Mouse (Mus musculus): ENCODE measurements around the gene Sf3a1. TPM values are rescaled to one million over a fixed set of nuclear protein-coding genes. Genes with fewer than 3 reads are reported as not detected.

Gene Sf3a1
- polyA plus RNA-seq, 1 experiment from 2014 or later, result 38.7 TPM

GRCm38 (mm10) chr11:4189182-4189581 lies 29.0 kb downstream of the Sf3a1 start:
- H3K27me3 ChIP-seq (replicated peaks; ENCODE audit: control insufficient read depth, insufficient read depth, low read length), result no peaks in the 10 kb centered on the region
- no peak for ATAC-seq
- no peak overlapping the region for H3K27ac ChIP-seq (ENCODE audit: low read depth, low read length)
- peaks cover 18% of the 10 kb centered on the region for H3K4me1 ChIP-seq (ENCODE audit: control insufficient read depth, insufficient read depth, low read depth, low read length)
- 90% methylated on average over 6 of the region's 6 CpGs for WGBS
- H3K4me3 ChIP-seq (ENCODE audit: low read length), result no peak overlapping the region
- H3K4me2 ChIP-seq (ENCODE audit: low read length), result peak overlapping the region; percentile 12; the same call in 1 of the 2 replicates
- H3K9ac ChIP-seq (ENCODE audit: low read depth, low read length), result no peak overlapping the region
- no peaks in the 10 kb centered on the region for H3K36me3 ChIP-seq (ENCODE audit: control insufficient read depth, insufficient read depth, low read length)
- H3K9me3 ChIP-seq (ENCODE audit: control insufficient read depth, low read length), result no peaks in the 10 kb centered on the region

GRCm38 (mm10) chr11:4190677-4191076 lies 30.5 kb downstream of the Sf3a1 start:
- Histone ChIP-seq H3K4me3 (ENCODE audit: low read length) (no peak overlapping the region), H3K9me3 (ENCODE audit: control insufficient read depth, low read length) (no peaks in the 10 kb centered on the region), H3K27ac (ENCODE audit: low read depth, low read length) (no peak overlapping the region), H3K9ac (ENCODE audit: low read depth, low read length) (no peak overlapping the region), H3K36me3 (ENCODE audit: control insufficient read depth, insufficient read depth, low read length) (no peaks in the 10 kb centered on the region), H3K4me1 (ENCODE audit: control insufficient read depth, insufficient read depth, low read depth, low read length) (peaks cover 18% of the 10 kb centered on the region), H3K27me3 (replicated peaks; ENCODE audit: control insufficient read depth, insufficient read depth, low read length) (no peaks in the 10 kb centered on the region), H3K4me2 (ENCODE audit: low read length) (no peak overlapping the region)
- WGBS, result 69% methylated on average over 3 of the region's 3 CpGs
- no peak for ATAC-seq

GRCm38 (mm10) chr11:4192757-4193156 lies 32.6 kb downstream of the Sf3a1 start:
- WGBS, result 56% methylated on average over 3 of the region's 3 CpGs
- peak; percentile 26; the same call in 1 of the 2 replicates for ATAC-seq

GRCm38 (mm10) chr11:4193420-4193819 lies 33.3 kb downstream of the Sf3a1 start:
- Histone ChIP-seq H3K9ac (ENCODE audit: low read depth, low read length) (no peak overlapping the region), H3K4me1 (ENCODE audit: control insufficient read depth, insufficient read depth, low read depth, low read length) (peaks cover 9% of the 10 kb centered on the region), H3K36me3 (ENCODE audit: control insufficient read depth, insufficient read depth, low read length) (no peaks in the 10 kb centered on the region), H3K4me3 (ENCODE audit: low read length) (no peak overlapping the region), H3K27me3 (replicated peaks; ENCODE audit: control insufficient read depth, insufficient read depth, low read length) (no peaks in the 10 kb centered on the region), H3K27ac (ENCODE audit: low read depth, low read length) (no peak overlapping the region), H3K4me2 (ENCODE audit: low read length) (no peak overlapping the region), H3K9me3 (ENCODE audit: control insufficient read depth, low read length) (no peaks in the 10 kb centered on the region)
- ATAC-seq, result no peak

More at GRCm38 (mm10) chr11:4192757-4193156, 32.6 kb downstream of the Sf3a1 start:
- Histone ChIP-seq H3K36me3 (ENCODE audit: control insufficient read depth, insufficient read depth, low read length) (no peaks in the 10 kb centered on the region), H3K4me3 (ENCODE audit: low read length) (no peak overlapping the region), H3K9ac (ENCODE audit: low read depth, low read length) (no peak overlapping the region), H3K9me3 (ENCODE audit: control insufficient read depth, low read length) (no peaks in the 10 kb centered on the region), H3K4me1 (ENCODE audit: control insufficient read depth, insufficient read depth, low read depth, low read length) (peaks cover 13% of the 10 kb centered on the region), H3K27me3 (replicated peaks; ENCODE audit: control insufficient read depth, insufficient read depth, low read length) (no peaks in the 10 kb centered on the region), H3K4me2 (ENCODE audit: low read length) (no peak overlapping the region), H3K27ac (ENCODE audit: low read depth, low read length) (peak overlapping the region; percentile 49; the same call in 1 of the 2 replicates)

GRCm38 (mm10) chr11:4195597-4196031 lies 35.5 kb downstream of the Sf3a1 start:
- Histone ChIP-seq H3K9ac (ENCODE audit: low read depth, low read length) (no peak overlapping the region), H3K4me3 (ENCODE audit: low read length) (no peak overlapping the region), H3K4me1 (ENCODE audit: control insufficient read depth, insufficient read depth, low read depth, low read length) (peaks cover 6% of the 10 kb centered on the region; the same call in 1 of the 2 replicates), H3K4me2 (ENCODE audit: low read length) (no peak overlapping the region), H3K27ac (ENCODE audit: low read depth, low read length) (no peak overlapping the region), H3K9me3 (ENCODE audit: control insufficient read depth, low read length) (no peaks in the 10 kb centered on the region), H3K36me3 (ENCODE audit: control insufficient read depth, insufficient read depth, low read length) (no peaks in the 10 kb centered on the region), H3K27me3 (replicated peaks; ENCODE audit: control insufficient read depth, insufficient read depth, low read length) (no peaks in the 10 kb centered on the region)
- ATAC-seq, result no peak
- 93% methylated on average over 3 of the region's 3 CpGs for WGBS

- H3K4me1 ChIP-seq (ENCODE audit: control insufficient read depth, insufficient read depth, low read depth, low read length), result peaks cover 6% of the 10 kb centered on the region; the same call in 1 of the 2 replicates
- no peak for ATAC-seq
- no peaks in the 10 kb centered on the region for H3K27me3 ChIP-seq (replicated peaks; ENCODE audit: control insufficient read depth, insufficient read depth, low read length)
- no peak overlapping the region for H3K4me2 ChIP-seq (ENCODE audit: low read length)
- no peaks in the 10 kb centered on the region for H3K9me3 ChIP-seq (ENCODE audit: control insufficient read depth, low read length)
- H3K36me3 ChIP-seq (ENCODE audit: control insufficient read depth, insufficient read depth, low read length), result no peaks in the 10 kb centered on the region
- no peak overlapping the region for H3K4me3 ChIP-seq (ENCODE audit: low read length)
- H3K27ac ChIP-seq (ENCODE audit: low read depth, low read length), result no peak overlapping the region
- 76% methylated on average over 8 of the region's 8 CpGs for WGBS
- no peak overlapping the region for H3K9ac ChIP-seq (ENCODE audit: low read depth, low read length)
These were observed 36.5 kb downstream of the Sf3a1 start for GRCm38 (mm10) chr11:4196636-4197035.

GRCm38 (mm10) chr11:4197691-4198090 lies 37.5 kb downstream of the Sf3a1 start:
- ATAC-seq, result peak; percentile 40; the same call in 1 of the 2 replicates
- WGBS, result 64% methylated on average over 1 of the region's 1 CpGs
- Histone ChIP-seq H3K4me2 (ENCODE audit: low read length) (no peak overlapping the region), H3K9me3 (ENCODE audit: control insufficient read depth, low read length) (no peaks in the 10 kb centered on the region), H3K27ac (ENCODE audit: low read depth, low read length) (no peak overlapping the region), H3K4me1 (ENCODE audit: control insufficient read depth, insufficient read depth, low read depth, low read length) (peaks cover 3% of the 10 kb centered on the region; the same call in 1 of the 2 replicates), H3K36me3 (ENCODE audit: control insufficient read depth, insufficient read depth, low read length) (no peaks in the 10 kb centered on the region), H3K4me3 (ENCODE audit: low read length) (no peak overlapping the region), H3K9ac (ENCODE audit: low read depth, low read length) (no peak overlapping the region), H3K27me3 (replicated peaks; ENCODE audit: control insufficient read depth, insufficient read depth, low read length) (no peaks in the 10 kb centered on the region)

GRCm38 (mm10) chr11:4201981-4202700 lies 42.0 kb downstream of the Sf3a1 start:
- Histone ChIP-seq H3K36me3 (ENCODE audit: control insufficient read depth, insufficient read depth, low read length) (no peaks in the 10 kb centered on the region), H3K27me3 (replicated peaks; ENCODE audit: control insufficient read depth, insufficient read depth, low read length) (no peaks in the 10 kb centered on the region), H3K9ac (ENCODE audit: low read depth, low read length) (no peak overlapping the region), H3K4me2 (ENCODE audit: low read length) (no peak overlapping the region), H3K4me1 (ENCODE audit: control insufficient read depth, insufficient read depth, low read depth, low read length) (no peaks in the 10 kb centered on the region), H3K27ac (ENCODE audit: low read depth, low read length) (no peak overlapping the region), H3K4me3 (ENCODE audit: low read length) (no peak overlapping the region), H3K9me3 (ENCODE audit: control insufficient read depth, low read length) (no peaks in the 10 kb centered on the region)
- ATAC-seq, result no peak
- WGBS, result 65% methylated on average over 11 of the region's 11 CpGs

- no peak overlapping the region for H3K27ac ChIP-seq (ENCODE audit: low read depth, low read length)
- H3K9me3 ChIP-seq (ENCODE audit: control insufficient read depth, low read length), result no peaks in the 10 kb centered on the region
- peaks cover 1% of the 10 kb centered on the region; the same call in 1 of the 2 replicates for H3K36me3 ChIP-seq (ENCODE audit: control insufficient read depth, insufficient read depth, low read length)
- H3K9ac ChIP-seq (ENCODE audit: low read depth, low read length), result no peak overlapping the region
- no peaks in the 10 kb centered on the region for H3K4me1 ChIP-seq (ENCODE audit: control insufficient read depth, insufficient read depth, low read depth, low read length)
- 87% methylated on average over 12 of the region's 12 CpGs for WGBS
- no peak overlapping the region for H3K4me2 ChIP-seq (ENCODE audit: low read length)
- no peak for ATAC-seq
- H3K27me3 ChIP-seq (replicated peaks; ENCODE audit: control insufficient read depth, insufficient read depth, low read length), result no peaks in the 10 kb centered on the region
- H3K4me3 ChIP-seq (ENCODE audit: low read length), result no peak overlapping the region
These were observed 43.0 kb downstream of the Sf3a1 start for GRCm38 (mm10) chr11:4202995-4203704.

All from hindbrain, embryonic 16.5 days (tissue).